Mouse (Mus musculus): ENCODE data around the gene Kncn.

The Kncn gene

DNA sequence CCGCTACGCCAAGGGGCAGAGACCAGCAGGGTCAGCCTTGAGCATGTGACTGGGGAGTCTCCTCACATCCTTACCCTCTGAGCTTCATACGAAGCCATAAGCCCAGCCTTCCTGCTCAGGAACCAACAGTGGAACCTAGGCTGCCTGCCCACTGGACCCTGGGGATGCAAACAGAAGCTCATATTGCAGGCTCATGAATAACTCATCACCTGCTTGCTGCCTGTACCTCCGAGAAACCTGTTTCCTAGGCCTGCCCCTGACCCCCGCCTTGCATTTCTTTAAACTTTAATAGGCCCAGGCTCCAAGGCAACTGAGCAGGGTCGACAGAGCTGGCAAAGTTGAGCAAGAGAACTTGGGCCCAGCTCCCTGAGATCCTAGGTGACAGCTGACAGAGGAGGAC, at the start of gene Kncn:
Kncn (plus strand) TSS at position 379 of the 400 bp plus-strand sequence.
- no peak for DNase-seq (ENCODE audit: low spot score in 2 of 2)

DNA sequence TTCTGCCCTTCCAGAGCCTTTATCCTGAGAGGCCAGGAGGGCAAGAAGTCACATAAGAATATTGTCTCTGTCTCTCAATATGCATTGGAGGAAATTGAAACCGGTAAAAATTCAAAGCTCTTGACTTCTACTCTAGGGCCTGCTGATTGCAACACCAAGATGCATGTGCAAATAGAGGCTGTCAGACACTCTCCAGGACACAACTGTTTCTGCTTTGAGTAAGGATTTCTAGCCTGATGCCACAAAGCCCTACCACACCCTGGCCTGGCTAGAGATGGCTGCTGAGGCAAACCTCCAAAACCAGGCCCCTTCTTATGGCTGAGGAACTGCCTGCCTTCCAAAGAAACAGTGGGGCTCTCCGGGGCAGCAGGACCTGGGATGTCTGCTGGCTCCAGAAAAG, 48.6 kb upstream of the Kncn start:
- no peak for DNase-seq (ENCODE audit: low spot score in 2 of 2)

DNA sequence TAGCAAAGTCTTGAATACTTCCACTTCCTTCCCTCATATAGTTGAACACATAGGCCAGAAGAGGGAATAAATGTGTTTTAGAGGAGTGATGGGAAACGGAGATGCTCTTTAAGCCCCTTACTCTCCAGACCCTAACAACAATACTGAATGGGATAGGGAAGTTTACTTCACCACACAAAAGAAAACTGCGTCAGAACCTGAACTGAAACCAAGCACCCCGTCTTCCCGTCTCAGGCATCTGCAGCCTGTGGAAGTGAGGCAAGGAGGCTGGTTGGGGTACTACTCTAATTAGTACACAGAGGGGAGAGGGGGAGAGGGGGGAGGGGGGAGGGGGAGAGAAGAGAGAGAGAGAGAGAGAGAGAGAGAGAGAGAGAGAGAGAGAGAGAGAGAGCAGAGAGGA, 46.0 kb upstream of the Kncn start:
- DNase-seq (ENCODE audit: low spot score in 2 of 2) = no peak

DNA sequence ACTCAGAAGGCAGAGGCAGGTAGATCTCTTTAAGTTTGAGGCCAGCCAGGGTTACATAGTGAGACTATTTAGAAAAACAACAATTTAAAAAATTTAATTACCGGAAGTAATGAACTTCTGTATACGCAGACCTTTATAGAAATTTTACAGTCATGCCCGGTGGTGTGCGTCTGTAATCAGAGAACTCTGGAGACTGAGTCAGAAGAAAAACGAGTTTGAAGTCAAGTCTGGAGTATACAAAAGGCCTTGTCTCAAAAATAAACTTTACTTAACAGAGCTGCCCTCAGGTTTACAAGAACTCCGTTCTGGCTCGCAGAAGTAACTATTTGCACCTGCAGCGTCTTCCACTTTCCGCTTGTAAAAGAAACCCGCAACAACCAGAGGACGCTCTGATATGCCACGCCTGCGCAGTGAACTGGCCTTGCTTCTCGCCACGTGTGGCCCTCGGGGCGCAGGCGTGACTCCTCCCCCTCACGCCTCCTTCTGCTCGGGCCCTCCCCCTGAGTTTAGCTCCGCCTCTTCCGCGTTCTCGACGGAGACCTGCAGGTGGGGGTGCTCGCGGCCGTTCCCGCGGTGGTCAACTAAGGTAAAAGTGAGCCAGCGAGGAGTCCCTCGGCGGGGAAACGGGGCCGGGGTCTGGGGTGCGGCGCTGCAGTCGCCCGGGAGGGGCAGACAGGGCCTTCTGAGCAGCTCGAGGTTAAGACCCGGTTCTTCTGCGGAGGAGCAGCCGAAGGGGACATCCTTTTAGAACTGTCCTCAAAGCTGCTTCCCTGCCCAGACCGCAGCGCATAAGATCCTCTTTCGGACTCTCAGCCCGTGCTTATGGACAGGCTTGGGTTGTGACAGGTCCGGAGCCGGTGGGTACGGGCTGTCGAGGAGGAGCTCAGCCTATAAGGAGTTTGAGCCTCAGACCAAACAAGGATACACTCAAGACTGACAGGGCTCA, 45.2 kb upstream of the Kncn start, which contains the start of gene Mknk1:
Mknk1 (plus strand) TSS at position 503 of the 946 bp plus-strand sequence.
- DNase-seq (ENCODE audit: low spot score in 2 of 2) = peak; percentile 95

DNA sequence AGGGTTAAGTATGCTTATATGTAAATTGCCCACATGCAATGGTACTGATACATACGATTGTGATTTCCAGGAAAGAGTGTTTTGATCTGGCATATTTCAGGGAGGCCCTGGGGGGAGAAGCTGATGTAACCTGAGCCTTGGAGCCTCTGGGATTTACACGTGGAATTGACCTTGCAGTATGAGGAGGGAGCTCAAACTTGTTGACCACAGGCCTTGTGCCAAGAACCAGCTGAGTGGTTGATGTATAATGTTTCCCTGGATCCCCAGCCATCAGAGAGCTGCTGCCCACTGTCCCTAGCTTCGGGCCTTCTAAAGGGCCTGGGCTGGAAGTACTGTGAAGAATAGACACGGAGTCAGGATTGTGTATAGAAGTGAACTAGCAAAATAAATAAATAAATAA, 44.2 kb upstream of the Kncn start:
- DNase-seq (ENCODE audit: low spot score in 2 of 2) = no peak

DNA sequence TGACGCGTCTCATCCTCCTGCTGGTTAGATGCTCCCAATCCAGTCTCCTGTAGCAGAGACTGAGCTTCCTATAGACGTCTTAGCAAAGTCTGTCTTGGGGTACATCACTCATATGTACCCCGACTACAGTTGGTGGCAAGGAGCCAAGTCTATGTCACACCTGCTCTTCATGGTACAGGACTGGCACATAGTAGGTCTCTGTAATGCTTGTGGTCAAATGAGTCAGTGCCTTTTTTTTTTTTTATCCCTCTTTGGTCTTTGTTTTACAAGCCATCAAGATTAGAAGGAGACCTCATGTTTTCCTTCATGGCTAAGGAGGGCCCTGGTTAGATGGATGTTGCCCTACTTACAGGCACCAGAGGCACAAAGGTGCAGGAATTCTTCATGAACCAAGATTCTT, 43.4 kb upstream of the Kncn start:
- DNase-seq (ENCODE audit: low spot score in 2 of 2) = peak in 1 of 2 experiments; percentile 40

DNA sequence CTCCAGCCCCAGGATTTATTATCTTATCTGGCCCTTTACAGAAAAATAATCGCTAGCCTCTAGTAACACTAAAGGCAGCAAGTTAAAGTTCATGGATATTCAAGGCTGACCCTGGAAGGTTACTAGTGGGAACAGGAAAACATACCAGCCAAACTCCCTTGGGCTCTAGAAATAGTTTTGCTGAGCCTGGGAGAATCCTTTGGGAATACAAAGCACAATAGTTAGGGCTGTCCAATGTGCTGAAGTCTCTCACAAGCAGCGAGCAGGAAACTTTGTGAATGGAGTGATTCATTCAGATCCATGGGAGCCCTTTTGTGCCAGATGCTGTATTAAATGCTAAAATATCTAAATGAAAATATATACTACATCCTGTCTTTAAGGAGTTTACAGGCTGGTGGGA, 37.5 kb upstream of the Kncn start:
- DNase-seq (ENCODE audit: low spot score in 2 of 2) = no peak

DNA sequence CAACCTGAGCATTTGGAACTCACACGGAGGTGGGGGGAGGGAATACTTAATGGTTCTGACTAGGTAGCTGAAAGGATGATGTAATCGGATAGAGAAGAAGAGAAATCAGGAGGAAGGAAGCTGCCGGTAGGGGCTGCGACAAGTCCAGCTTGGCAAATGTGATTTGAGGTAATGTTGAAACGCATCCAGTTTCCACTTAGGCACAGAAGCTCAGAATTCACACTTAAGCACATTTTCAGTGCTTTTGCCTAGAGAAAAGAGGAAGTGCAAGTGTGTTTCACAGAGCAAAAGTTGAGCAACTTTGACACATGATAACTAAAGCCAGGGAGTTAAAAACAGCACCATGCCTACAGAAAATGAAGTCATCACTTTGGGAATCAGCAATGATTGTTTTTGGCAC, 36.8 kb upstream of the Kncn start:
- peak; percentile 47 to 73 for DNase-seq (ENCODE audit: low spot score in 2 of 2)

DNA sequence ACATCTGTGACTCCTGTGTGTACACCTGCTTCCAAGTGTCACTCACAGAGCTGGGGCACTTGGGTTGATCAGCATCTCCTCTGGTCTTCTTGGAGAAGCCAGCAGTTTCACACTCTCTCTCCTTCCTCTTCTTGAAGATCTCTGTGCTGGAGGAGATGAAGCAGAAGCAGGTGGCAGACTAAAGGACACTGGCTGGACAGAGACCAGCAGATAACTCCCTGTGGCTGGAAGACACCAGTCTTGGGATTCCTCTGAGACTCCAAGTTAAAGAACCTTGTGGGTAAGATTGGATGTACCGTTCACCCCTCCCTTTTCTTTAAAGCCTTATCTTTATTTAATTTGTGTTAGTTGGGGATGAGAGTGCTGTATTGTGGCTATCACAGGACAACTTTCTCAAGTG, 36.1 kb upstream of the Kncn start:
- no peak for DNase-seq (ENCODE audit: low spot score in 2 of 2)

DNA sequence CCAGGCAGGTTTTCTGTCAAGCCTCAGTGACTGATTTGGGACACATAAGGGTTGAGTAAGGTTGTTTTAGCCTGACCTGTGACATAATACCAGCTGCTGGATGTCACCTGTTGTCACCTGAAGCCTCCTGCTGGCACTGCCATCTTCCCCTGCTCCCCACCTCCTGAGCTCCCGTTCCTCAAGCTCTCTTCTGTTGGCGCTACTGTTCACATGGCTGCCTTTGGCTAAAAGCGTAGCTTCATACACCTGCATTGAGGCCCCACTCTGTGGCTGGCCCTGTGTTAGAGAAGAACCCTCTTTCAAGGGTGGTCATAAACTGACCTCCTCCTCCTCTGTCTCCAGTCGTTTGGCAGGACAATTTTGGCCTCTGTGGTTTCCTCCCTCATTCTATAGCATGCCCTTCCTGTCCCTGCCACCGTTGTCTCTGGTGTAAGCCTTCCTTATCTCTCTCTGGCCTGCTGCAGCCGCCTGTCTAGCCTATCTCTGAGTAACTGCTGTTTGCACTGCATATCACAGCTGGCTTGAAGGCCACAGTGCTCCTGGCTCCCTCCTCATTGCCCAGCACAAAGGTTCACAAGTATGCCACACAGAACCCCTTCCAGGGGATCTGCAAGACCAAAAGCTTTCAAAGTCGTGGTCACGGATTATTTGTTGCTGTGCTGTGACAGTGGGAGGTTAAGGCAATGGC, 35.1 kb upstream of the Kncn start:
- DNase-seq (ENCODE audit: low spot score in 2 of 2) = no peak

DNA sequence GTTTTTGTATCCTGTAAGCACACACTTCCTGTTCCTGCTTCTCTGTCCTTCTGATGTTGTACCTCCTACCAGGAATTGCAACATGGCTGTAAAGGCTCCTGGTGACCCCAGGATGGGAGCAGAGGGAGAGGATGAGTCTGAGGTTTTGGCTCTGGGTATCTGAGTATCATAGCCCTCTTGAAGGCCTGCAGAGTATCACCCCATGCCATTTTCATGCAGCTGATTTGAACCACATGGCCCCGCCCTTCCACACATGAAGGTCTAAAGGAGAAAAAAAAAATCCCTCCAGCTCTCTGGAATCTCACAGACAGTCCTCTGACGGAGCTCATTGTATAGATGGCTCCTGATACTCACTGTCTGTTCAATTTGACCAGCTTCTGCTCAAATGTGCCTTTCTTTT, 34.1 kb upstream of the Kncn start:
- DNase-seq (ENCODE audit: low spot score in 2 of 2) = no peak

DNA sequence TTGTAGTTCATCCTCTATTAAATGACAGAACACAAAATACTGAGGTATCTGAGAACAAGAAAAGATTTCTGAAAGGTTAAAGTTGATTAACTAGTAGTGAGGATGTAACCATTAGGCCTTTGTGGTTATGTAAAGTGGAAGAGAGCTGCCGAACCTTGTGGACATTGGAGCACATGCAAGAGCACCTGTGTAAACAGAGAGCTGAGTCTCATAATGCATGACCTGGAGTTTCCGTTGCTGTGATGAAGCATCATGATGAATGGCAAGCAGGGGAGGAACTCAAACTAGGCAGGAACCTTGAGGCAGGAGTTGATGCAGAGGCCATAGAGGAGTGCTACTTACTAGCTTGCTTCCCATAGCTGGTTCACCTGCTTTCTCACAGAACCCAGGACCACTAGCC, 33.6 kb upstream of the Kncn start:
- no peak for DNase-seq (ENCODE audit: low spot score in 2 of 2)

DNA sequence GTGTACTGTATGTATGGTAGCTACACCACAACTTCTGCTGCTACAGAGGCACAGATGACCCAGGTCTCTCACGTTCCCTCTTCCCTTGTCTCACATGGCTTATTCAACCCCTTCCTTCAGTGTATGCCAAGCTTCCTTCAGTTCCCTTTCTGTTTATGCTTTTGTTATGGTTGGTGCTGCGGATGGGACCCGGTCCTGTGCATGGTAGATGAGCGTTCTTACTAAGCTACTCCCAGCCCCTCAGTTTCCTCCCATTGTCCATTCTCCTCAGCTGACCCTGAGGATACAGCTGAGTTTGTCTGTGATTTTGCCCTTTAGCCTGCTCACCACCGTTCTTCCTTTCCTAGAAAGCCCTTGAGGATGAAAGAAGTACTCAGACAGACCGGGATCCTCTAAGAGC, 32.6 kb upstream of the Kncn start:
- no peak for DNase-seq (ENCODE audit: low spot score in 2 of 2)

DNA sequence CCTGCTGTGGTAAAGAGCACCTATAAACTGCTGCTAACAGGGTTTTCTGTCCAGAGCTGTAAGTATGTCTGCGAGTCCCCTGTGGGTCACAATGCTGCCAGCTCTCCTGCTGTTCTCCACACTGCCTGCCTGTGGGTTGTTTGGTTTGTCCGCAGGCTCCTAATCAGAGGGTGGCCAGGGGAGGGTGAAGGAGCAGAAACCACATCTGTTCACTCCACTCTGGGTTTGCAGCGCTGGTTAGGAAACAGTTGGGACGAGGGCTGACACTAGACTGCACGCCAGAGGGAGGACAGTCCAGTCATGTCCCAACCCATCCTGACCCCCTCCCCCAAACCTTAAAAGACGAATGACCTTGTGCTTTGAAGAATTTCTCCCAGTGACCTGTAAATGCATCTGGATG, 29.1 kb upstream of the Kncn start:
- DNase-seq (ENCODE audit: low spot score in 2 of 2) = no peak

DNA sequence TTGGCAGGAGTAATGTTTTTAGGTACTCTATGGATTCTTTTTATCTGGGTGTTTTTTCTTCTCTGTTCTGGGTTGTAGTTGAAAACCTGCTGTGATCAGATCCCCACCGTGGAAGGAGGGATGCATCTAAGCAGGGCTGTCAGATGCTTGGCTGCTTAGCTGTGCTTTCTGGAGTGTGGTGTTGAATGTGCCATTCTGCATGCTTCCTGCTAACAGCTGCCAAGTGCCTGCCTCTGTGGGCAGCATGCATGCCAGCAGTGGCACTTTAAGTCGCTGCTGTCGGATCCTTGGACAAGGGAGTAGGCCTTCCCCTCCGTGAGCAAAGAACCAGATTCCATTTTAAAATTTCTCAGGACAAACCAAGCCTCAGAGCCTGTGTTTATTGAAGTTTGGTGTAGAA, 28.6 kb upstream of the Kncn start:
- peak in 1 of 2 experiments; percentile 62 for DNase-seq (ENCODE audit: low spot score in 2 of 2)

DNA sequence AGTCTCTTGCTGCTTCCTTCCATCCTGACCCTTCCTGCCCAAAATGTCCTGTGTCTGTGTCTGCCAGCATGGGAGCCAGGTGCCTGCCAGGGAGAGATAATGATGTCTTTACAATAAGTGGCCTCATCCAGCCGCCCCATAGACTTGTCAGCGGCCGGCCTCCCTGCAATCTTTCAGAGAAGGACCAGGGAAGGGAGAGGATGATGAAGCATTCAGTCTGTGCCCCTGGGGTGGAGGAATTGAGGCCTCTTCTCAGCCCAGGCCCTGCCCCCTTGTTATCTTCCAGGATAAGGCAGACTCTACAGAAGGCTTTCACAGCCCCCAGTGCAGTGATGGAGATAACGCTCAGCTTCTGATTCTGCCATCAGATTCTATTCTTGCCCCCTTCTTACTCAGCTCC, 27.9 kb upstream of the Kncn start:
- DNase-seq (ENCODE audit: low spot score in 2 of 2) = no peak

DNA sequence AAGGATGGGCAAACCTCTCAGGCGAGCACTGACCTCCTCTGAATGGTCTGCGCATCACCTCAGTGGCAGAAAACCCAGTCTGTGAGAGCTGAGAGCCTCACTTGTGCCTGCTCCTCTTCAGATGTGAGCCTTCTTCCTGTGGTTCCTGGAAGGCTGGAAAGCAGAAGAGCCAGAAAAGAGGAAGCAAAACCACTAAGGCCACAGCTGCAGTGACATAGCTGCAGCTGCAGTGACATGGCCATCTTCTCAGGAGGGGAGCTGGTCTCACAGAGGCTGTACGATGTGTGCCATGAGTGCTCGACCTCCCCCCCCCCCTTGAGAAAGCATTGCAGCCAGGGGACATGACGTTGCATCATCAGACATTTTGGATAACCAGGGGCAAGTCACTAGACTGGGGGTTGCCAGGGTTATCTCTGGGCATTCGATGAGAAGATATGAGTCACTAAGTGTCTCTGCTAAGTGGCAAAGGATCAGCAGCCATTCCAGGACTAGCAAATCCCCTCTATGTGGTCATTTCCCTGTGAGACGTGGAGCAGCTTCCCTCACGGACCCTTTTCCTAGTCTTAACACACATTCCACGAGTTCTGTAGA, 26.8 kb upstream of the Kncn start:
- no peak for DNase-seq (ENCODE audit: low spot score in 2 of 2)

DNA sequence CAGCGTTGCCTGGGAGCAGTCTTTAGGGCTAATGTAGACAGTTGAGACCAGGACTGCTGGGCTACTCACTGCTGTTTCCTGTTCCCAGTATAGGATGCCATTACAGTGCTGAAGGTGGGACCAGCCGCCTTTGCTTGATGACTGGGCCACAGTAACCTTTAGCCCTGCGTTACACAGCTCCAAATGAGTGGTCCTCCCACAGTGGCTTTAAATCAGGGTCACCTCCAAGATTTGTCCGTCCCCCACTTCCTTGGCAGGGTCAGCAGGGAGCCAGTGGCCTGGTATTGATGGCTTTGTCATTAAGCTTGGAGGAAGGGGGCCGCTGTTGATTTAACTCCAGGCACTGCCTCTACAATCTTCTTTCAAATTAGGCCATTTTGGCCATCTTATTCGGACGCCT, 20.8 kb upstream of the Kncn start:
- DNase-seq (ENCODE audit: low spot score in 2 of 2) = no peak

DNA sequence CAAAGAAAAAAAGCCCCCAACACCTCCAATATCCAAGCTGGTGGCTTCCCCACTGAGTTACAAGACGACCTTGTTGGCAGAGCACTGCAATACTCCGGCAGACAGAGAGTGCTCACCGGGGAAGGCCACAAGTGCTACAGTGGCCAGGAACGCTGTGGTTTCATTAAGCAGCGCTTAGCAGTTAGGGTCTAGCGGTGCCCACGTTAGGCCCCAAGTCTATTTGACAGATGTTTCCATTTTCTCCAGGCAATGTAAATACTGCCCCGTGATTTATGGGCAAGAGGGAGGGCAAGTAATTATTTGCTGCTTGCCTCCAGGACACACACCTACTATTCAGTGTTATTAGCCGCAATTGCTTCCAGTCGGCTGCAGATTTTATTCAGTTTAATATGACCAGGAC, 20.3 kb upstream of the Kncn start:
- DNase-seq (ENCODE audit: low spot score in 2 of 2) = no peak

DNA sequence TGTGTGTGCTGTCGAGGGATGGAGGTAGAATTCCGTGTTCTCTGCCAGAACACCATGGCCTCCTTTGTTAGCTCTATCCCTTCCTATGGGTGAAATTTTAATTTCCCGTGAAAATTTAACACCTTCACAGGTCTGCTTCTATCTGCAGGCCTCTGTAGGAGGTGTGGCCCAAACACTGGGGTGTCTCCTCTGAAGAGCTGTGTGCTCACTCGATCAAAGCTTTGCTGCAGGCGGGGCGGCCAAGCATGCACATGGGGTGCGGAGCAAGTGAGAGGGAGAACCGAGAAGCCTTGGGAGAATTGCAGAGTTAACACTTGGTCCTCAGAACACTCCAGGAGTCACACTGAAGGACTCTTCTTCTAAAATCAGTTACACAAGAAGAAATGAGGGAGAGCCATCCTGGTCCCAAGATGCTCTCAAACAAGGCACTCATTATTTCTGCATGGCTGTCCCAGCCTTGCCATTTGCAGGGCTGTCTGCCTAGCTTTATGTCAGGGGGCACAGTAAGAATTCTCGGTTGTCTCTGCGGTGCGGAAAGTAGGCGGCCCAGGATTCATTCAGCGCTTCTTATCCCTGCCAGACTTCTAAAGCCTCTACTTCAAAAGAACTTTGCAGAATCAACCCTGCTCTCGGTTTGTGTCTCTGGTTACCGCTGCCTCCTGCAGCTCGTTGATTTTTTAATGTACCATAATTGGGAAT, 14.5 kb upstream of the Kncn start:
- no peak for DNase-seq (ENCODE audit: low spot score in 2 of 2)

DNA sequence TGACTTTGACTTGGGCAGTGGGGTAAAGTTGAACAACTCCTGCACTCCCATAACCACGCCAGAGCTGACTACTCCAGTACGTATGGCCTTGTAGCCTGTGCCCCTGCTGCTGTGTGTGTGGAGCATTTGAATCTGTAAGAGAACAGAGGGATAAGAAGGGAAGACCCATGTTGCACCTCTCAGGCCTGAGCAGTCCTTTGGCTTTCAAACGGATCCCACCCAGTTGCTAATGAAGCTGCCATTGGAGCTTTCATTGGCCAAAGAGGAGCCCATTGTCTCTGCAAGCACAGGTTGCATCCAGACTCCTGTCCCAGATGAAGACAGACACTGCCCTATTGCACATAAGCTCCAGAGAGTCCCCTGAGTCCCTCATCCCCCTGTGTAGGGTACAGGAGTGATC, 11.0 kb upstream of the Kncn start:
- DNase-seq (ENCODE audit: low spot score in 2 of 2) = no peak

DNA sequence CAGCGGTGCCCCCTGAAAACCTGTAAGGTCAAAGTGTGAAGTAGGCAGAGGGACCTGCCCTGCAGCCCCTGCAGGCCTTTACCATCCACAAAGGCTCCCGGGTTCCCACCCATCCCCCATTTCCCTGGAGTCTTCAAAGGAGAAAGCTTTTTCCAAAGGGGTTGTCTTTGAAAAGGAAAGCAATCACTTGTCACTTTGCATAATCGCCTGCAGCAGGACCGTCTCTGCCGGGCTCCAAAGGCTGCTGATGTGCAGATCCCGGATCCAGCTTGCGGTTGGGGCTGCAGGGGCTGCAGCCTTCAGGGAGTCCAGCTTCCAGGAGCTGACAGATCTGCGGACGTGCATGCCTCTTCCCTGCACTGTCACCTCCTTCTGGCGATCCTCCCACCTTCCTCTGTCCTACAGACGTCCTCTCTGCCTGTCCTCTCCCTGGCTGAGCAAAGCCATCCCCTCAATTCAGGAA, 6.0 kb upstream of the Kncn start:
- DNase-seq (ENCODE audit: low spot score in 2 of 2) = no peak
